Mouse (Mus musculus): ENCODE data around the gene Cyld. TPM values are rescaled to one million over a fixed set of nuclear protein-coding genes. Genes with fewer than 3 reads are reported as not detected.

The Cyld gene
- total and polyA plus RNA-seq, 3 experiments = 1.0 to 57.7 (median 40.9) TPM

GRCm38 (mm10) chr8:88792691-88793323, 96.0 kb downstream of the Cyld start:
- DNase-seq (ENCODE audit: low spot score) (no peak), ATAC-seq (ENCODE audit: extremely low read depth, insufficient number of reproducible peaks, low FRiP score, poor library complexity, severe bottlenecking) (no peak)
- Histone ChIP-seq H3K27me3 (ENCODE audit: insufficient read depth, low read length) (no peaks in the 10 kb centered on the region), H3K4me3 (ENCODE audit: low read depth, low read length) (no peak overlapping the region), H3K9me3 (replicated peaks) (peaks cover 43% of the 10 kb centered on the region), H3K4me1 (ENCODE audit: insufficient read depth, low read depth, low read length) (no peaks in the 10 kb centered on the region), H3K36me3 (replicated peaks) (no peaks in the 10 kb centered on the region)
- TF ChIP-seq TAL1 (conservative IDR thresholded peaks at IDR 0.05; ENCODE audit: low read depth, low read length) (no peak), POLR2AphosphoS5 (IDR thresholded peaks at IDR 0.05; ENCODE audit: insufficient replicate concordance, low read depth, low read length) (no peak), CTCF (IDR thresholded peaks at IDR 0.05; ENCODE audit: low read depth, low read length) (no peak), GATA2 (IDR thresholded peaks at IDR 0.05; ENCODE audit: borderline replicate concordance, low read depth, low read length) (no peak), GATA1 (IDR thresholded peaks at IDR 0.05; ENCODE audit: borderline replicate concordance, low read length) (no peak)

- Histone ChIP-seq H3K27me3 (ENCODE audit: insufficient read depth, low read length) (no peaks in the 10 kb centered on the region), H3K4me3 (ENCODE audit: low read depth, low read length) (no peak overlapping the region), H3K36me3 (replicated peaks) (no peaks in the 10 kb centered on the region), H3K4me1 (ENCODE audit: insufficient read depth, low read depth, low read length) (no peaks in the 10 kb centered on the region), H3K9me3 (replicated peaks) (peaks cover 45% of the 10 kb centered on the region)
- no peak for ATAC-seq (ENCODE audit: extremely low read depth, insufficient number of reproducible peaks, low FRiP score, poor library complexity, severe bottlenecking)
- TF ChIP-seq CTCF (IDR thresholded peaks at IDR 0.05; ENCODE audit: low read depth, low read length) (no peak), GATA2 (IDR thresholded peaks at IDR 0.05; ENCODE audit: borderline replicate concordance, low read depth, low read length) (no peak), POLR2AphosphoS5 (IDR thresholded peaks at IDR 0.05; ENCODE audit: insufficient replicate concordance, low read depth, low read length) (no peak), TAL1 (conservative IDR thresholded peaks at IDR 0.05; ENCODE audit: low read depth, low read length) (no peak), GATA1 (IDR thresholded peaks at IDR 0.05; ENCODE audit: borderline replicate concordance, low read length) (no peak)
- DNase-seq (ENCODE audit: low spot score) = no peak
Measured at GRCm38 (mm10) chr8:88793324-88793722, 96.5 kb downstream of the Cyld start.

GRCm38 (mm10) chr8:88793746-88794614, 97.2 kb downstream of the Cyld start:
- ATAC-seq (ENCODE audit: extremely low read depth, insufficient number of reproducible peaks, low FRiP score, poor library complexity, severe bottlenecking) = no peak

GRCm38 (mm10) chr8:88794615-88794907, 97.7 kb downstream of the Cyld start:
- no peak for DNase-seq (ENCODE audit: low spot score)
- Histone ChIP-seq H3K4me1 (ENCODE audit: insufficient read depth, low read depth, low read length) (no peaks in the 10 kb centered on the region), H3K36me3 (replicated peaks) (no peaks in the 10 kb centered on the region), H3K9me3 (replicated peaks) (peaks cover 38% of the 10 kb centered on the region), H3K27me3 (ENCODE audit: insufficient read depth, low read length) (no peaks in the 10 kb centered on the region), H3K4me3 (ENCODE audit: low read depth, low read length) (no peak overlapping the region)
- no peak for ATAC-seq (ENCODE audit: extremely low read depth, insufficient number of reproducible peaks, low FRiP score, poor library complexity, severe bottlenecking)
- TF ChIP-seq TAL1 (conservative IDR thresholded peaks at IDR 0.05; ENCODE audit: low read depth, low read length) (no peak), GATA2 (IDR thresholded peaks at IDR 0.05; ENCODE audit: borderline replicate concordance, low read depth, low read length) (no peak), POLR2AphosphoS5 (IDR thresholded peaks at IDR 0.05; ENCODE audit: insufficient replicate concordance, low read depth, low read length) (no peak), CTCF (IDR thresholded peaks at IDR 0.05; ENCODE audit: low read depth, low read length) (no peak), GATA1 (IDR thresholded peaks at IDR 0.05; ENCODE audit: borderline replicate concordance, low read length) (no peak)

More at GRCm38 (mm10) chr8:88793746-88794614, 97.2 kb downstream of the Cyld start:
- Histone ChIP-seq H3K36me3 (replicated peaks) (no peaks in the 10 kb centered on the region), H3K4me3 (ENCODE audit: low read depth, low read length) (no peak overlapping the region), H3K27me3 (ENCODE audit: insufficient read depth, low read length) (no peaks in the 10 kb centered on the region), H3K4me1 (ENCODE audit: insufficient read depth, low read depth, low read length) (no peaks in the 10 kb centered on the region), H3K9me3 (replicated peaks) (peaks cover 42% of the 10 kb centered on the region)
- TF ChIP-seq POLR2AphosphoS5 (IDR thresholded peaks at IDR 0.05; ENCODE audit: insufficient replicate concordance, low read depth, low read length) (no peak), TAL1 (conservative IDR thresholded peaks at IDR 0.05; ENCODE audit: low read depth, low read length) (no peak), GATA1 (IDR thresholded peaks at IDR 0.05; ENCODE audit: borderline replicate concordance, low read length) (no peak), GATA2 (IDR thresholded peaks at IDR 0.05; ENCODE audit: borderline replicate concordance, low read depth, low read length) (no peak), CTCF (IDR thresholded peaks at IDR 0.05; ENCODE audit: low read depth, low read length) (no peak)
- DNase-seq (ENCODE audit: low spot score) = no peak

GRCm38 (mm10) chr8:88795896-88796295, 99.1 kb downstream of the Cyld start:
- Histone ChIP-seq H3K9me3 (replicated peaks) (peaks cover 35% of the 10 kb centered on the region), H3K27me3 (ENCODE audit: insufficient read depth, low read length) (no peaks in the 10 kb centered on the region), H3K36me3 (replicated peaks) (no peaks in the 10 kb centered on the region), H3K4me1 (ENCODE audit: insufficient read depth, low read depth, low read length) (no peaks in the 10 kb centered on the region), H3K4me3 (ENCODE audit: low read depth, low read length) (no peak overlapping the region)
- ATAC-seq (ENCODE audit: extremely low read depth, insufficient number of reproducible peaks, low FRiP score, poor library complexity, severe bottlenecking) = no peak
- no peak for DNase-seq (ENCODE audit: low spot score)
- no peak for TF ChIP-seq POLR2AphosphoS5 (IDR thresholded peaks at IDR 0.05; ENCODE audit: insufficient replicate concordance, low read depth, low read length)
- no peak for TF ChIP-seq CTCF (IDR thresholded peaks at IDR 0.05; ENCODE audit: low read depth, low read length)
- TF ChIP-seq GATA2 (IDR thresholded peaks at IDR 0.05; ENCODE audit: borderline replicate concordance, low read depth, low read length) = no peak
- no peak for TF ChIP-seq GATA1 (IDR thresholded peaks at IDR 0.05; ENCODE audit: borderline replicate concordance, low read length)
- TF ChIP-seq TAL1 (conservative IDR thresholded peaks at IDR 0.05; ENCODE audit: low read depth, low read length) = no peak

GRCm38 (mm10) chr8:88796651-88797050, 99.8 kb downstream of the Cyld start:
- DNase-seq (ENCODE audit: low spot score) = no peak
- no peaks in the 10 kb centered on the region for H3K36me3 ChIP-seq (replicated peaks)
- no peaks in the 10 kb centered on the region for H3K4me1 ChIP-seq (ENCODE audit: insufficient read depth, low read depth, low read length)
- no peak overlapping the region for H3K4me3 ChIP-seq (ENCODE audit: low read depth, low read length)
- ATAC-seq (ENCODE audit: extremely low read depth, insufficient number of reproducible peaks, low FRiP score, poor library complexity, severe bottlenecking) = no peak
- H3K9me3 ChIP-seq (replicated peaks) = peaks cover 33% of the 10 kb centered on the region
- no peaks in the 10 kb centered on the region for H3K27me3 ChIP-seq (ENCODE audit: insufficient read depth, low read length)
- TF ChIP-seq CTCF (IDR thresholded peaks at IDR 0.05; ENCODE audit: low read depth, low read length) (no peak), GATA2 (IDR thresholded peaks at IDR 0.05; ENCODE audit: borderline replicate concordance, low read depth, low read length) (no peak), GATA1 (IDR thresholded peaks at IDR 0.05; ENCODE audit: borderline replicate concordance, low read length) (no peak), TAL1 (conservative IDR thresholded peaks at IDR 0.05; ENCODE audit: low read depth, low read length) (no peak), POLR2AphosphoS5 (IDR thresholded peaks at IDR 0.05; ENCODE audit: insufficient replicate concordance, low read depth, low read length) (no peak)

Other genes starting within 250 kb of the Cyld start
- not detected in 2 replicates for gene Nkd1, start 175.7 kb upstream of the Cyld start, total RNA-seq (2014; fragmentation: Nextera tagmentation)
- gene Nkd1, start 175.7 kb upstream of the Cyld start, total RNA-seq (2017) = 0.05 and 0.06 TPM in 2 replicates
- gene Nkd1, start 175.7 kb upstream of the Cyld start, polyA plus RNA-seq (2012) = not detected in 2 replicates
- 16.0 and 19.5 TPM in 2 replicates for gene Snx20, start 60.9 kb upstream of the Cyld start, total RNA-seq (2014; fragmentation: Nextera tagmentation)
- gene Snx20, start 60.9 kb upstream of the Cyld start, total RNA-seq (2017) = 15.9 and 16.7 TPM in 2 replicates
- gene Snx20, start 60.9 kb upstream of the Cyld start, polyA plus RNA-seq (2012) = 38.8 and 51.2 TPM in 2 replicates
- 0.24 and 1.1 TPM in 2 replicates for gene Nod2, start 49.7 kb upstream of the Cyld start, total RNA-seq (2014; fragmentation: Nextera tagmentation)
- gene Nod2, start 49.7 kb upstream of the Cyld start, total RNA-seq (2017) = 0.22 and 0.23 TPM in 2 replicates
- gene Nod2, start 49.7 kb upstream of the Cyld start, polyA plus RNA-seq (2012) = 0.04 and 0.07 TPM in 2 replicates

Measured in G1E (cell line).